Mouse (Mus musculus) hindbrain, embryonic 13.5 days (tissue): ENCODE measurements around the gene Gucd1. TPM values are rescaled to one million over a fixed set of nuclear protein-coding genes. Genes with fewer than 3 reads are reported as not detected.

Experiments used
- ATAC-seq: fragments of 200-750 bp; cut with Nextera tagmentation; 2 replicates; pipeline ENCODE4 v1.8.0; 2017; ENCODE audit warnings: moderate TSS enrichment; ENCODE audit not compliant: low FRiP score
- H3K27ac ChIP-seq: fragments of 300-500 bp; sonication (generic); 2 replicates; pipeline ENCODE4 v1.5.1; 2015; ENCODE audit warnings: inconsistent platforms, mild to moderate bottlenecking, moderate library complexity
- H3K27me3 ChIP-seq: fragments of 300-500 bp; sonication (generic); 2 replicates; pipeline ENCODE4 v1.6.1; 2015; ENCODE audit warnings: mild to moderate bottlenecking, inconsistent platforms
- H3K36me3 ChIP-seq: fragments of 300-500 bp; sonication (generic); 2 replicates; pipeline ENCODE4 v1.6.1; 2015; ENCODE audit warnings: mild to moderate bottlenecking, inconsistent platforms
- H3K4me1 ChIP-seq: fragments of 300-500 bp; sonication (generic); replicated peaks from 2 replicates; pipeline ENCODE4 v1.6.1; 2015; ENCODE audit warnings: inconsistent platforms
- H3K4me2 ChIP-seq: fragments of 300-500 bp; sonication (generic); 2 replicates; pipeline ENCODE4 v1.6.1; 2015; ENCODE audit warnings: inconsistent platforms, mild to moderate bottlenecking, moderate library complexity
- H3K4me3 ChIP-seq: fragments of 300-500 bp; sonication (generic); 2 replicates; pipeline ENCODE4 v1.5.1; 2015; ENCODE audit warnings: mild to moderate bottlenecking, inconsistent platforms
- H3K9ac ChIP-seq: fragments of 300-500 bp; sonication (generic); 2 replicates; pipeline ENCODE4 v1.6.1; 2015; ENCODE audit warnings: mild to moderate bottlenecking, inconsistent platforms
- H3K9me3 ChIP-seq: fragments of 300-500 bp; sonication (generic); 2 replicates; pipeline ENCODE4 v1.6.1; 2016; ENCODE audit warnings: inconsistent platforms
- WGBS: fragments of 180-500 bp; shearing (Covaris S2); methylation state at CpG from one replicate; pipeline ENCODE4 v1.1.7; 2015; 5-methylcytosine and 5-hydroxymethylcytosine counted together
- polyA plus RNA-seq: library from polyadenylated mRNA; unstranded; fragments of >200 nt; fragmentation: Nextera tagmentation; extraction: Ambion mirVana; gene quantifications from 2 replicates; pipeline ENCODE4 v1.2.1, GENCODE M21; 2015

Gucd1 gene
- polyA plus RNA-seq, 1 experiment from 2014 or later: 22.9 TPM

DNA sequence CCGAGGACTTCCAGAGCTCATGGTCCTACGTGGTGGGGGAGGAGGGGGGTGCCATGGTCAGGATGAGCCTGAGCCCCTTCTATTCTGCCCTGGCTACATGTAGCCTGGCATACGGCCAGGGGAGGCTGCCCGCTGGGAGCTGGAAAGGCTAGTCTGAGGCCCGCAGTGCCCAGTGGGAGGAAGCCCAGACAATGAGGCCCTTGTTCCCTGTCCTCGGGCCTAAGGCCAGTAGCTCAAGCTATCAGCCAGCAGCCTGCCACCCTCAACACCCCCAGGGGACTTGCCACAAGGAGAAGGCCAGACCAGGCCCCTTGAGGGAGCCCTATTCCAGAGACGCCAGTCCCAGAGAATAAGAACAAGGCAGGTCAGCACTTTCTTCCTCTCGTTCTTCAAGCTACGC is 38.3 kb upstream of the Gucd1 start:
- peaks cover 57% of the 10 kb centered on the region for H3K4me1 ChIP-seq

DNA sequence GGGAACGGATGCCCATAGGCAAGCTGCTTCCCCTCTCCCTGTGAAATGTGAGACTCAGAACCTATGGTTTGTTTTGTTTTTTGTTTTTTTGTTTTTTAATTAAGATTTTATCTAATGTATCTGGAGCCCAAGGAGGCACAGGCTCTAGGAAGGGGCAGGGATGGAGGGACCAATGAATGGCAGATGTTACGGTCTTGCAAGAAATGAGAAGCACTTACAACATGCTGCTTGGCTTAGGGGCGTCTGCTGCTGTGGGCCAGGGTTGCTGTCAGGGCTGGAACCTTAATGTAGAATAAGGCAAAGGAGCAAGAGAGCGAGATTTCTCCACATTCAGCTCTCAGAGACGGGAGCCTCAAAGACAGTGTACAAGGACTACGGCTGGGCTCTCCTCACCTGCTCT is 37.8 kb upstream of the Gucd1 start:
- no peak overlapping the region for H3K9ac ChIP-seq
- peaks cover 49% of the 10 kb centered on the region for H3K36me3 ChIP-seq
- H3K4me3 ChIP-seq: no peak overlapping the region
- peaks cover 1% of the 10 kb centered on the region for H3K27me3 ChIP-seq
- 74% methylated on average over 6 of the region's 6 CpGs for WGBS
- ATAC-seq: no peak
- peak overlapping the region; percentile 71 for H3K27ac ChIP-seq
- H3K4me1 ChIP-seq: peaks cover 53% of the 10 kb centered on the region
- no peak overlapping the region for H3K4me2 ChIP-seq
- H3K9me3 ChIP-seq: no peaks in the 10 kb centered on the region

More for the DNA sequence above, 38.3 kb upstream of the Gucd1 start:
- peak; percentile 44 for ATAC-seq
- Histone ChIP-seq H3K9me3 (no peaks in the 10 kb centered on the region), H3K27ac (peak overlapping the region; percentile 71), H3K4me2 (no peak overlapping the region), H3K4me3 (no peak overlapping the region), H3K27me3 (peaks cover 6% of the 10 kb centered on the region), H3K9ac (0 out of 2 replicates have a peak overlapping the region, but pooled peaks have one; percentile 24), H3K36me3 (peaks cover 49% of the 10 kb centered on the region)
- WGBS: 26% methylated on average over 9 of the region's 9 CpGs

DNA sequence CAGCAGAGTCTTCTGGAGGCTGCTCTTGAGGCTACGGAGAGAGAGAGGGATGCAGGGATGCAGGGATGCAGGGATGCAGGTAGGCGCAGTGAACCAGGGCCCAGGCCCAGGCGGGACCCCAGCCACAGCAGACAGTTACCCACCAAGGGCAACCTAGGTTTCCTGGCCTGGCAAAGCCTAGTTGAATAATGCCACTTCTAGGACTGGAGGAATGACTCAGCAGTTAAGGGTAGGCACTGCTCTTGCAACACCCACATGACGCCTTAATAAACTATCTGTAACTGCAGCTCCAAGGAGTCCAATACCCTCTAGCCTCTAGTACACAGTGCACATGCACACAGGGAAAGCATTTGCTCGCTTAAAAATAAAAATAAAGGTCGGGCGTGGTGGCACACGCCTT is 36.3 kb upstream of the Gucd1 start:
- 96% methylated on average over 8 of the region's 8 CpGs for WGBS
- no peak overlapping the region for H3K4me3 ChIP-seq
- no peak overlapping the region for H3K4me2 ChIP-seq
- H3K4me1 ChIP-seq: peaks cover 41% of the 10 kb centered on the region
- peaks cover 49% of the 10 kb centered on the region for H3K36me3 ChIP-seq
- no peak overlapping the region for H3K9ac ChIP-seq
- H3K27me3 ChIP-seq: no peaks in the 10 kb centered on the region
- H3K9me3 ChIP-seq: no peaks in the 10 kb centered on the region
- no peak overlapping the region for H3K27ac ChIP-seq
- no peak for ATAC-seq

DNA sequence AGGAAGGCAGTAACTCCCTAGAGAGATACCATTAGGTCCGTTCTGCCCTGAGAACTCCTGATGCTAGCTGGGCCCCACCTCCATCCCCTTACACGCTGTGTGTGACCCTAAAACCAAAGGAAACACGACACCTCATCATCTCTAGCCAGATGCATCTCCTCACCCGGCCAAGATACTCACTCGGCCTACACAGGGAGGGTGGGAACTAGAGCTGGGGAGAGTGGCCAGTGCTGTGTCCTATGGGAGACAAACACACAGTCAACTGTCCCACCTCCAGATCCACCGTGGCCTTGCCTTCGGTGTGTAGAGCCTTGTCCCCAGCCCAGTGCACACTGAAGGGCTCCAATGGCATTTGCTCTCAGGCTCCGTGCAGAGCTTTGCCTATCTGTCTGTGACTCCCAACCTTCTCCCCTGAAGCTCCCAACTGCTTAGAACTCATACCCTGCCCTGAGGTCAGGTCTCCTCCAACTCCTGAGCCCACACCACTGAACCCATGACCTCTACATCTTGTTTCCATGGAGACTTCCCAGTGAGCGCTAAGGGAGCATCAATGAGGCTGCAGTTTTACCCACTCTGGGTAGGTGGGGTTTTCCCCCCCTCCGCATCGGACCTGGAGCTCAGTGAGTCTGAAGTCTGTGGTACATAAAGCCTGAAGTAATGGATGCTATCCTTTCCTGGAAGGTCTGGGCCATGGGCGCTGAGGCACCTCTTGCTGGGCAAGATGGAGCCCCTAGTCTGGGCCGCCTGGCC is 35.1 kb upstream of the Gucd1 start:
- Histone ChIP-seq H3K9ac (no peak overlapping the region), H3K36me3 (peaks cover 49% of the 10 kb centered on the region), H3K27me3 (no peaks in the 10 kb centered on the region), H3K4me2 (no peak overlapping the region), H3K27ac (no peak overlapping the region), H3K9me3 (no peaks in the 10 kb centered on the region), H3K4me3 (no peak overlapping the region), H3K4me1 (peaks cover 33% of the 10 kb centered on the region)
- no peak for ATAC-seq
- 73% methylated on average over 13 of the region's 13 CpGs for WGBS

DNA sequence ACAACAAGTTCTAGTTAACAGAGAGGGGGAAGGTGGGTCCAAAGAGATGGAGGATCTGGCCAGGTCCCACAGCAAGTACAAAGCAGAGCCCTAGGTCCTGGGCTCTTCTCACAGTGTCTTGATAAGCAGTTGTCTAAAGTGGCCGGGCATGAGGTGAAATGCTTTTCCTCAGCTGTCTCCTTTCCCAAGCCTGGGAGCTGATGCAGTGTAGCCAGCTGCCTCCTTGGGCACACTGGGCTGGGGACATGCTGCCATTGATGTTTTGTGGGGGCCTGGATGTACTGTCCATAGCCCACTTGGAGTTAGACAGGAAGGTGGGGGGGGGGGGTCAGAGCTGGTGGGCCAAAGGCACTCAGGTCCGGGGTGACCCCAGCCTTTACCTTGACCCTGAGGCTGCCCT is 34.3 kb upstream of the Gucd1 start:
- no peak for ATAC-seq
- H3K4me1 ChIP-seq: peaks cover 25% of the 10 kb centered on the region
- H3K9ac ChIP-seq: no peak overlapping the region
- H3K27me3 ChIP-seq: no peaks in the 10 kb centered on the region
- H3K4me2 ChIP-seq: no peak overlapping the region
- no peak overlapping the region for H3K4me3 ChIP-seq
- H3K27ac ChIP-seq: no peak overlapping the region
- no peaks in the 10 kb centered on the region for H3K9me3 ChIP-seq
- 90% methylated on average over 2 of the region's 2 CpGs for WGBS
- H3K36me3 ChIP-seq: peaks cover 49% of the 10 kb centered on the region

DNA sequence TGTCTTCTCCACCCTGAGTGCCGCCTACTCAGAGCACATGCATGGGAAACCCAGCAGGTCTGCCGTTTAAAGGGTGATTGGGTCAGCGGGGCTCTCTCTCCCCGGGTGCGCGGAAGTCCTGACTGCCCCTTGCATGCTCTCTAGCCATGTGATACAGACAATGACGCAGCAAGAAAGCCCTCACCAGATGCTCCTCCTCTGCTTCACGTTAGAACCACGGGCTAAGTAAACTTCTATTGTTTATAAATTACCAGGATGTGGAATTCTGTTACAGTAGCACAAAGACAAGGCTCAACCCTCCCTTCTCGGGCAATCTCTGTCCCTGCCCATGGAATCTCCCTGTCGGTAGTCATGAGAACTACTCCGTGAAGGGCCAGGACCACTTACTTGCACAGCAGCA is 33.4 kb upstream of the Gucd1 start:
- no peaks in the 10 kb centered on the region for H3K27me3 ChIP-seq
- 60% methylated on average over 12 of the region's 12 CpGs for WGBS
- ATAC-seq: no peak
- H3K9ac ChIP-seq: no peak overlapping the region
- no peak overlapping the region for H3K4me3 ChIP-seq
- H3K36me3 ChIP-seq: peaks cover 41% of the 10 kb centered on the region
- H3K9me3 ChIP-seq: no peaks in the 10 kb centered on the region
- H3K27ac ChIP-seq: no peak overlapping the region
- peaks cover 16% of the 10 kb centered on the region for H3K4me1 ChIP-seq
- H3K4me2 ChIP-seq: no peak overlapping the region

DNA sequence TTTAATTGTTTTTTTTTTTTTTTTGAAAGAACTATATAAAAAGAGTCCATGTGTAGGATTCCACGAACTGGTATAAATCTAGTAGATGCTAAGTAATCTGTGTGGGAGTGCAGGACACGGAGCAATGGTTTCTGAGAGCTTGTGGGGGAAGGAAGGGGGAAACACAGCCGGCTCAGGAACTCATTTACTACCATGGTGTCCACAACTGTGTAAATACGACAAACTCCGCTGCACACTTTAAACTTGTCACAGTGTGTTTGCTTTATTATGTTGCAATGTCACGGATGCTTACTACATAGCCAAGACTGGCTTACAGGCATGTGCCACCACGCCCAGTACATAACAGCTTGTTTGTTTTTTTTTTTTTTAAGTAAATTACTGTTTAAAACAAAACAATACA is 32.1 kb upstream of the Gucd1 start:
- no peak for ATAC-seq
- peaks cover 4% of the 10 kb centered on the region; the same call in 1 of the 2 replicates for H3K9me3 ChIP-seq
- H3K4me3 ChIP-seq: no peak overlapping the region
- 75% methylated on average over 7 of the region's 7 CpGs for WGBS
- H3K27ac ChIP-seq: no peak overlapping the region
- no peak overlapping the region for H3K4me2 ChIP-seq
- peaks cover 28% of the 10 kb centered on the region for H3K36me3 ChIP-seq
- H3K4me1 ChIP-seq: peaks cover 7% of the 10 kb centered on the region; the same call in 1 of the 2 replicates
- no peaks in the 10 kb centered on the region for H3K27me3 ChIP-seq
- H3K9ac ChIP-seq: no peak overlapping the region

DNA sequence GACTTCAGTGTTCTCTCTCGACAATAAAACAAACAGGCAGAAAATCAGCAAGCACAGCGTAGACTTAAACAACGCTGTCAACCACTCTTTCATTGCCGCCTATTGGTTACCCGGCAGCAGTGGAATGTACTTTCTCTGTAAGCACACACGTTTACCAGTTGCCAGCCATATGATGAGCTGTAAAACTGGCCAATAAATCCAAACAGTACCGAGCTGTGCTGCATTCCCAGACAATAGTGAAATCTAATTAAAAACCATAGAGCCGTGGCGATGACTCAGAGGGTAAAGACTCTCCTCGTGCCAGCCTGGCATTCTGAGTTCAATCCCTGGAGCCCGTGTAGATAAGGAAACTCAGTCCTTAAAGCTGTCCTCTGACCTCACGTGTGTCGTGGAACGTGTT is 30.7 kb upstream of the Gucd1 start:
- ATAC-seq: peak; percentile 57; the same call in 1 of the 2 replicates
- H3K4me2 ChIP-seq: no peak overlapping the region
- H3K36me3 ChIP-seq: peaks cover 16% of the 10 kb centered on the region
- H3K9me3 ChIP-seq: peaks cover 4% of the 10 kb centered on the region; the same call in 1 of the 2 replicates
- peaks cover 7% of the 10 kb centered on the region; the same call in 1 of the 2 replicates for H3K4me1 ChIP-seq
- WGBS: 54% methylated on average over 14 of the region's 14 CpGs
- H3K9ac ChIP-seq: no peak overlapping the region
- no peaks in the 10 kb centered on the region for H3K27me3 ChIP-seq
- H3K27ac ChIP-seq: no peak overlapping the region
- no peak overlapping the region for H3K4me3 ChIP-seq

DNA sequence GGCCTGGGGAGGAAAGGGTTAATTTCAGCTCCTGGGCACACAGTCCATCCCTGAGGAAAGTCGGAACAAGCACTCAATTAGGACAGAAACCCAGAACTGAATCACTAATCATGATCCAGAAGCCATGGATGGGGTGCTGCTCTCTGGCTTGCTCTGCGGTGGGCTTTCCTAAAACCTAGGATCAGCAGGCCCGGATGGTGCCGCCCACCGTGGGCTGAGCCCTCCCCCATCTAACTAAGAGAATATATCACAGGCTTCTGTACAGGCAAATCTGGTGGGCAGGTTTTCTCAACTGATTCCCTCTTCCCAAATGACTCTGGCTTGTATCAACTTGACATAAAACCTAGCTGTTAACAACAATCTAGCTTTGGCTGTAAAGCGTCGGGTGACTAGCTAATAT is 30.1 kb upstream of the Gucd1 start:
- no peak overlapping the region for H3K27ac ChIP-seq
- H3K4me3 ChIP-seq: no peak overlapping the region
- WGBS: 75% methylated on average over 7 of the region's 7 CpGs
- peaks cover 7% of the 10 kb centered on the region; the same call in 1 of the 2 replicates for H3K4me1 ChIP-seq
- H3K27me3 ChIP-seq: no peaks in the 10 kb centered on the region
- no peak overlapping the region for H3K4me2 ChIP-seq
- no peak overlapping the region for H3K9ac ChIP-seq
- peaks cover 4% of the 10 kb centered on the region; the same call in 1 of the 2 replicates for H3K9me3 ChIP-seq
- H3K36me3 ChIP-seq: peaks cover 11% of the 10 kb centered on the region
- ATAC-seq: no peak

DNA sequence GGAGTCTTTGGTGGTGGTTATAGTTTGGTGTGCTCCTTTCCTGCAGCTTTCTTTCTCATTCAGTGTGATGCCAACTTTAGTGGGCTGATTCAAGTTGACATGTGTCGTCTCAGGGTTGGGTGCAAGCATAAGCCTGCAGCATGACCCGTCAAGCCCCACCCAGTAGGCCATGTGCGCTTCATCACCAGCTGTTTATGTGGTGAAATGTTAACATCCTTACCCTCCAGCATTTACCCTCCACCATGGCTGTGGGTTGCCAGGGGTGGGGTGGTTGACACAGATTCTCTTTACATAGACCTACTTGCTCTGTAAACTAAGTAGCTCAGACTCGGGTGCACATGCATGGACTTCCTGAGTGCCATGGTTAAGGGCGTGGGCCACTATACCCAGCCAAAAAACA is 18.4 kb upstream of the Gucd1 start:
- no peaks in the 10 kb centered on the region for H3K9me3 ChIP-seq
- no peak overlapping the region for H3K4me2 ChIP-seq
- peaks cover 50% of the 10 kb centered on the region for H3K36me3 ChIP-seq
- ATAC-seq: no peak
- H3K4me3 ChIP-seq: no peak overlapping the region
- H3K27me3 ChIP-seq: no peaks in the 10 kb centered on the region
- no peak overlapping the region for H3K27ac ChIP-seq
- no peaks in the 10 kb centered on the region for H3K4me1 ChIP-seq
- 92% methylated on average over 5 of the region's 5 CpGs for WGBS
- no peak overlapping the region for H3K9ac ChIP-seq

DNA sequence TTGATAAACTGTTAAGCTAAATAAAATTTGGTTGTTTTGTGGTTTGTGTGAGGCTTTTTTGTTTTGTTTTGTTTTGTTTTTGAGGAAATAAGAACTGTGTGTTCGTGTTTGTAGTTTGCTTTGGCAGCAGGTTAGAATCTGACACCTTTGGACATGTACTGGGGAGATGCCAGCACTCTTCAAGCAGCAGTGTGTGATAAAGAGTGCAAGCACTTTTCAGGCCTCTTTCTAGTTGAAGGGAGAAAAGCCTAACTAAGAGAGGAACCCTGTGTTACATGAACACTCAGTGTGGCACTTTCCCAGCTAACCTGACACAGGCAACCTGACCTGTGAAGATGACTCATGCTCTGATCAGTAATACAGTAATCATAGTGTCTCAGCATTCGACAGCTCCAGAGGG is 17.7 kb upstream of the Gucd1 start:
- H3K27me3 ChIP-seq: no peaks in the 10 kb centered on the region
- no peaks in the 10 kb centered on the region for H3K9me3 ChIP-seq
- H3K27ac ChIP-seq: no peak overlapping the region
- no peak overlapping the region for H3K9ac ChIP-seq
- H3K4me3 ChIP-seq: no peak overlapping the region
- no peaks in the 10 kb centered on the region for H3K4me1 ChIP-seq
- peaks cover 50% of the 10 kb centered on the region for H3K36me3 ChIP-seq
- ATAC-seq: no peak
- H3K4me2 ChIP-seq: no peak overlapping the region
- 96% methylated on average over 2 of the region's 2 CpGs for WGBS

DNA sequence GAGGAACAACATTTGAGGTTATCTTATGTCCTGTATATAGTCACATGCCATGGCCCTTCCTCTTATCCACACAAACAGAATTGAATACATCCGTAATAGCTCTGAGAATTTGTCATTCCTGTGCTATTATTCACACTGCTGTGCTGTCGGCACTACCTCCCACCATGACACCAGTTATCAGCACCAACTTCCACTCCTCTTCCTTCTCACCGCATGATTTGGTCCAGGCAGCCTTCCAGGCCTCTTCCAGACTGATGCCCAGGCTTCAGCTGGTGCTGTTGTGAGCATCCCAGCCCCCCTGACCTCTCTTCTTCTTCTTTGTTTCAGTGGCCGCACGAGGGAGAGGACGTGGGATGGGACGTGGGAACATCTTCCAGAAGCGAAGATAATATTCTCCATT is 17.2 kb upstream of the Gucd1 start:
- WGBS: 90% methylated on average over 8 of the region's 8 CpGs
- no peak overlapping the region for H3K27ac ChIP-seq
- no peak overlapping the region for H3K4me2 ChIP-seq
- no peaks in the 10 kb centered on the region for H3K4me1 ChIP-seq
- H3K4me3 ChIP-seq: no peak overlapping the region
- H3K27me3 ChIP-seq: no peaks in the 10 kb centered on the region
- no peak for ATAC-seq
- H3K9me3 ChIP-seq: no peaks in the 10 kb centered on the region
- peaks cover 53% of the 10 kb centered on the region for H3K36me3 ChIP-seq
- no peak overlapping the region for H3K9ac ChIP-seq

DNA sequence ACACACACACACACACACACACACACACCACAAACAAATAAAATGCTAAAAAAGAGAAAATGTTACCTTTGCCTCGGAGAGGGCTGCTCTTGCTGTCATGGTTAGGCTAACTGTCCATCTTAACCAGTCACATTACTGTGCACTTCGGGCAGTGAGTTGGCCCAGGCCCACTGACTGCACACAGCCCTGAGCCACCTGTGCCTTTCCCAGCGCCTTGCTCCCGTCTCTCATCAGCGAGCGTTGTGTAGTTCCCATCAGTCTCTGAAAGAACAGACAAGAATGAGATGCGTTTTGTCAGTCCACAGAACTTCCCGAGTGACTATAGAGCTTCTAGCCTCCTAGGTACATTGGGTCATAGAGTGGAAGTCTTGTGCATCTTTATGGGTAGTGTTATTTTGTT is 16.4 kb upstream of the Gucd1 start:
- Histone ChIP-seq H3K27ac (no peak overlapping the region), H3K4me2 (no peak overlapping the region), H3K27me3 (no peaks in the 10 kb centered on the region), H3K9me3 (no peaks in the 10 kb centered on the region), H3K4me1 (no peaks in the 10 kb centered on the region), H3K36me3 (peaks cover 55% of the 10 kb centered on the region), H3K9ac (no peak overlapping the region), H3K4me3 (no peak overlapping the region)
- no peak for ATAC-seq
- 93% methylated on average over 8 of the region's 8 CpGs for WGBS
